Mouse (Mus musculus): ENCODE measurements around the gene Vamp2. TPM values are rescaled to one million over a fixed set of nuclear protein-coding genes. Genes with fewer than 3 reads are reported as not detected.

Gene Vamp2
- total and polyA plus RNA-seq, 2 experiments from 2014 or later = 157 to 591 TPM

DNA sequence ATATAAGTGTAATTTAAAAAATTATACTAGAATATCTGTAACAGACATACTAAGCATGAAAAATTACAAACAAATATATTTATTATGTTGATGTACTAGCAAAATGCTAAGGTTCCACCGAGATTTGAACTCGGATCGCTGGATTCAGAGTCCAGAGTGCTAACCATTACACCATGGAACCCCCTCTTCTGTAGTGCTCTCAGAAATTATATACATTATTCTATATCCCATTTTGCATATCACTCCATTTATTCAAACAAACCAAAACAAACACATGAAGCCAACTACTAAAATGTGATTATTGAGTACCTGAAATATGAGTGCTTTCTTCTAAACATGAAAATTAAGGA lies 36.2 kb downstream of the Vamp2 start:
- peaks cover 4% of the 10 kb centered on the region; the same call in 1 of the 2 replicates for H3K27me3 ChIP-seq (ENCODE audit: insufficient read depth, low read length)
- peak; percentile 88 for DNase-seq (ENCODE audit: low spot score)
- no peak for TF ChIP-seq CTCF (IDR thresholded peaks at IDR 0.05)
- H3K4me1 ChIP-seq (ENCODE audit: insufficient read depth, low read length) = peaks cover 8% of the 10 kb centered on the region
- peak; percentile 53; the same call in 1 of the 2 replicates for ATAC-seq (ENCODE audit: low FRiP score)
- no peak overlapping the region for H3K27ac ChIP-seq (ENCODE audit: low read depth, low read length)
- under 1% methylated on average over 3 of the region's 3 CpGs for WGBS
- no peaks in the 10 kb centered on the region for H3K9me3 ChIP-seq (ENCODE audit: low read length)
- H3K4me3 ChIP-seq (ENCODE audit: low read depth, low read length) = peak overlapping the region; percentile 67
- peak overlapping the region; percentile 98; the same call in 1 of the 2 replicates for H3K4me2 ChIP-seq (ENCODE audit: low read depth, low read length, poor library complexity, severe bottlenecking)
- H3K36me3 ChIP-seq (ENCODE audit: insufficient read depth, low read length) = no peaks in the 10 kb centered on the region
- no peak overlapping the region for H3K9ac ChIP-seq (replicated peaks; ENCODE audit: low read length, poor library complexity, severe bottlenecking)

GRCm38 (mm10) chr11:69125041-69125851 lies 37.0 kb downstream of the Vamp2 start:
- H3K4me3 ChIP-seq (ENCODE audit: low read depth, low read length) = peak overlapping the region; percentile 56
- under 1% methylated on average over 24 of the region's 24 CpGs for WGBS
- no peaks in the 10 kb centered on the region for H3K9me3 ChIP-seq (ENCODE audit: low read length)
- ATAC-seq (ENCODE audit: low FRiP score) (peak; percentile 28), DNase-seq (ENCODE audit: low spot score) (peak; percentile 95)
- peaks cover 2% of the 10 kb centered on the region; the same call in 1 of the 2 replicates for H3K27me3 ChIP-seq (ENCODE audit: insufficient read depth, low read length)
- H3K27ac ChIP-seq (ENCODE audit: low read depth, low read length) = peak overlapping the region; percentile 85
- no peaks in the 10 kb centered on the region for H3K36me3 ChIP-seq (ENCODE audit: insufficient read depth, low read length)
- peak overlapping the region; percentile 68 for H3K9ac ChIP-seq (replicated peaks; ENCODE audit: low read length, poor library complexity, severe bottlenecking)
- peak overlapping the region; percentile 78 for H3K4me2 ChIP-seq (ENCODE audit: low read depth, low read length, poor library complexity, severe bottlenecking)
- TF ChIP-seq CTCF (IDR thresholded peaks at IDR 0.05) = peak; percentile 68
- peaks cover 6% of the 10 kb centered on the region for H3K4me1 ChIP-seq (ENCODE audit: insufficient read depth, low read length)

DNA sequence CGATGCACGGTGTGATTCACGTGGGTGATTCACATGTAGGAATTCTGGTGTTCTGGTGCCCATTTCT lies 37.4 kb downstream of the Vamp2 start, which contains the start of gene Aloxe3:
Gene Aloxe3, plus strand, starts transcription at position 45 of the 67 bp plus-strand sequence.
- Histone ChIP-seq H3K9ac (replicated peaks; ENCODE audit: low read length, poor library complexity, severe bottlenecking) (peak within 1 kb of the TSS; percentile 68), H3K9me3 (ENCODE audit: low read length) (no peaks in the 10 kb centered on the region), H3K27ac (ENCODE audit: low read depth, low read length) (peak within 1 kb of the TSS; percentile 85), H3K4me2 (ENCODE audit: low read depth, low read length, poor library complexity, severe bottlenecking) (peak within 1 kb of the TSS; percentile 78), H3K36me3 (ENCODE audit: insufficient read depth, low read length) (no peaks in the 10 kb centered on the region), H3K4me1 (ENCODE audit: insufficient read depth, low read length) (peaks cover 5% of the 10 kb centered on the region; the same call in 1 of the 2 replicates), H3K27me3 (ENCODE audit: insufficient read depth, low read length) (no peaks in the 10 kb centered on the region), H3K4me3 (ENCODE audit: low read depth, low read length) (peak within 1 kb of the TSS; percentile 56)
- ATAC-seq (ENCODE audit: low FRiP score) = no peak
- no peak for DNase-seq (ENCODE audit: low spot score)
- no peak for TF ChIP-seq CTCF (IDR thresholded peaks at IDR 0.05)
- 0% methylated on average over 3 of the region's 3 CpGs for WGBS

GRCm38 (mm10) chr11:69125919-69126705 lies 37.8 kb downstream of the Vamp2 start:
- H3K4me3 ChIP-seq (ENCODE audit: low read depth, low read length) = peak overlapping the region; percentile 56
- peak overlapping the region; percentile 68 for H3K9ac ChIP-seq (replicated peaks; ENCODE audit: low read length, poor library complexity, severe bottlenecking)
- no peaks in the 10 kb centered on the region for H3K9me3 ChIP-seq (ENCODE audit: low read length)
- 11% methylated on average over 20 of the region's 20 CpGs for WGBS
- DNase-seq (ENCODE audit: low spot score) (peak; percentile 19), ATAC-seq (ENCODE audit: low FRiP score) (no peak)
- peak overlapping the region; percentile 78 for H3K4me2 ChIP-seq (ENCODE audit: low read depth, low read length, poor library complexity, severe bottlenecking)
- peaks cover 4% of the 10 kb centered on the region; the same call in 1 of the 2 replicates for H3K4me1 ChIP-seq (ENCODE audit: insufficient read depth, low read length)
- no peaks in the 10 kb centered on the region for H3K36me3 ChIP-seq (ENCODE audit: insufficient read depth, low read length)
- H3K27me3 ChIP-seq (ENCODE audit: insufficient read depth, low read length) = no peaks in the 10 kb centered on the region
- TF ChIP-seq CTCF (IDR thresholded peaks at IDR 0.05) = no peak
- peak overlapping the region; percentile 85 for H3K27ac ChIP-seq (ENCODE audit: low read depth, low read length)

- H3K4me2 ChIP-seq (ENCODE audit: low read depth, low read length, poor library complexity, severe bottlenecking) = peak overlapping the region; percentile 78
- no peak for ATAC-seq (ENCODE audit: low FRiP score)
- H3K36me3 ChIP-seq (ENCODE audit: insufficient read depth, low read length) = no peaks in the 10 kb centered on the region
- H3K9me3 ChIP-seq (ENCODE audit: low read length) = no peaks in the 10 kb centered on the region
- no peak for DNase-seq (ENCODE audit: low spot score)
- H3K27me3 ChIP-seq (ENCODE audit: insufficient read depth, low read length) = no peaks in the 10 kb centered on the region
- no peak for TF ChIP-seq CTCF (IDR thresholded peaks at IDR 0.05)
- WGBS = 55% methylated on average over 2 of the region's 2 CpGs
- H3K9ac ChIP-seq (replicated peaks; ENCODE audit: low read length, poor library complexity, severe bottlenecking) = no peak overlapping the region
- no peaks in the 10 kb centered on the region for H3K4me1 ChIP-seq (ENCODE audit: insufficient read depth, low read length)
- peak overlapping the region; percentile 85; the same call in 1 of the 2 replicates for H3K27ac ChIP-seq (ENCODE audit: low read depth, low read length)
- peak overlapping the region; percentile 56 for H3K4me3 ChIP-seq (ENCODE audit: low read depth, low read length)
These were observed 38.4 kb downstream of the Vamp2 start for GRCm38 (mm10) chr11:69126706-69127095.
